Mouse (Mus musculus): ENCODE results near the gene Adad2.

Gene Adad2

DNA sequence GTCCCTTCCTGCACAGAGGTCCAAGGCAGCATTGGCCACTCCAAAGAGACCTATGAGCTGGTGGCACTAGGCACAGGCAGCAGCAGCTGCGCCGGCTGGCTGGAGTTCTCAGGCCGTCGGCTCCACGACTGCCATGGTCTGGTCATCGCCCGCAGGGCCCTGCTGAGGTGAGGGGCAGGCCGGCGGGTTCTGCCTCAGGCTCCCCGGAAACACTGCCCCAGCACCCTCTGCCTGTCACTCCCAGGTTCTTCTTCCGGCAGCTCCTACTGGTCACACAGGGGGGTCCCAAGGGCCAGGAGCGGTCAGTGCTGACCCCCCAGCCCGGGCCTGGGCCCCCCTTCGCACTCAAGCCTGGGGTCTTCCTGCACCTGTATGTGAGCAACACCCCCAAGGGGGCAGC lies 2.5 kb downstream of the Adad2 start:
- ATAC-seq (ENCODE audit: insufficient number of reproducible peaks, low FRiP score, low TSS enrichment) = no peak

DNA sequence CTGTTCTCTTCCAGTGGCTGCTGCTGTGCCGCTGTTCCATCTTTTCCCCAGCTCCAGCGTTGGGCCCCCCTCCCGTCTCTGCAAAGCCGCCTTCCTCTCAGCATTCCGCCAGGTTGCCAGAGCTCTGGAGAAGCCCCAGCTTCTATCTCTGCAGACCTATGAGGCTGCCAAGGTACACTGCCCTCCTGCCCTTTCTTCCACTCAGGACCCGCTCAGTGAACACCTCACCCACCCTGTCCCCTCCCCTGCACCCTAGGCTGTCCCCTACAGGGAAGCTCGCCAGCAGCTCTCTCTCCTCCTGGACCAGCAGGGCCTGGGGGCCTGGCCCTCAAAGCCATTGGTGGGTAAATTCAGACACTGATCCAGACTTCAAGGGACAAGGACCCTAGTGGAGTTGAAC lies 3.8 kb downstream of the Adad2 start:
- ATAC-seq (ENCODE audit: insufficient number of reproducible peaks, low FRiP score, low TSS enrichment) = no peak

DNA sequence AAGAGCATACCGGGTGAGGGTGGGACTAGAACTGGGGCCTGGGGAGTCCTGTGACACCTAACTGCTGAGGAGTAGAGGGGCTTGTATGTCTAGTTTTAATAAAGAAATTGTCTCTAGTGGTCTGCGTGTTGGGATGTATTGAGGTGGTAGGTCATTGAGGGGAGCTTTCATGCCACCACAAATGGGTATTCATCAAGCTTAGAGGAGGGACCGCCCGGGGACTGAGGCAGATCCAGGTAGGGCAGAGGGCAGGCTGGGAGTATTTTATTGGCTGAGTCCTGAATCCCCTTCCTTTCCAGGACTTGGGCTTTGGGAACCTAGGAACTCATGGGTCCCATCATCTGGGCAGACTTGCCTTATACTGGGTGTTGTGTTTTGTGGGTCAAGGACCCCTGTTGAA lies 4.3 kb downstream of the Adad2 start:
- ATAC-seq (ENCODE audit: insufficient number of reproducible peaks, low FRiP score, low TSS enrichment) = no peak

DNA sequence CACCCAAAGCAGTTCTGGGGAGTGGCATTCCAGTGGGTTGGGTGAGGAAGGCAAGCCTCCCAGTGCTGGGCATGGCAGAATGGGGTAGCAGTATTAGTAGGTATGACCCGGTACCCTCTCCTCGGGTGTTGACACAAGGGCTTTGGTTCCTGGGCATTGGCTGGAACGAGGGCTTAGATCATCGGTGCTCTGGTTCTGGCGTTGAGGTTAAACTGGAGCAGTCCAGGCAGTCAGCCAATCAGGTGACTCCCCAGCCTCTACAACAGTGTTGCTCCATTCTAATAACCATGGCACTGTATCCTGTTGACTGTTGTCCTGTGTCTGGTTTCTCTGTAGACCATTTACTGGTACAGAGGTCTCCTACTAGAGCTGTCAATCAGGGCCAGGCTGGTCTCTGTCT lies 5.0 kb downstream of the Adad2 start:
- ATAC-seq (ENCODE audit: insufficient number of reproducible peaks, low FRiP score, low TSS enrichment) = no peak

DNA sequence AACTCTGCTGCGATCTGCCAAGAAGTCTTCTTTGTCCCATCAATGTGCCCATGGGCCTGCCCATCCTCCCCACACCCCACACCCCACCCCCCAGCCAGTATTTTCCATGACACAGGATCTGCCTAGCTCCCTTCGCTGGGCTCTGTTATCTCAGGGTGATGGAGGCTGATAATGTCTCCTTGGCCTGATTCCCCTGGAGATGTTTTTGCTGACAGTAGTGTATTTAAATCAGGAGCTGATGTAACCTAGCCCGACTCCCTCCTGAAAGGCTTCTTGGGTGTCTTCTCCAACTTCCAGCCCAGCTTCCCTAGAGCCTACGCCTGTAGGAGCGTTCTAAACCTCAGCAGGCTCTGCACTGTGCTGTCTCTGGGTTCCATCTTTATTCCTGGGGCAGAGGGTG lies 6.3 kb downstream of the Adad2 start:
- ATAC-seq (ENCODE audit: insufficient number of reproducible peaks, low FRiP score, low TSS enrichment) = no peak

DNA sequence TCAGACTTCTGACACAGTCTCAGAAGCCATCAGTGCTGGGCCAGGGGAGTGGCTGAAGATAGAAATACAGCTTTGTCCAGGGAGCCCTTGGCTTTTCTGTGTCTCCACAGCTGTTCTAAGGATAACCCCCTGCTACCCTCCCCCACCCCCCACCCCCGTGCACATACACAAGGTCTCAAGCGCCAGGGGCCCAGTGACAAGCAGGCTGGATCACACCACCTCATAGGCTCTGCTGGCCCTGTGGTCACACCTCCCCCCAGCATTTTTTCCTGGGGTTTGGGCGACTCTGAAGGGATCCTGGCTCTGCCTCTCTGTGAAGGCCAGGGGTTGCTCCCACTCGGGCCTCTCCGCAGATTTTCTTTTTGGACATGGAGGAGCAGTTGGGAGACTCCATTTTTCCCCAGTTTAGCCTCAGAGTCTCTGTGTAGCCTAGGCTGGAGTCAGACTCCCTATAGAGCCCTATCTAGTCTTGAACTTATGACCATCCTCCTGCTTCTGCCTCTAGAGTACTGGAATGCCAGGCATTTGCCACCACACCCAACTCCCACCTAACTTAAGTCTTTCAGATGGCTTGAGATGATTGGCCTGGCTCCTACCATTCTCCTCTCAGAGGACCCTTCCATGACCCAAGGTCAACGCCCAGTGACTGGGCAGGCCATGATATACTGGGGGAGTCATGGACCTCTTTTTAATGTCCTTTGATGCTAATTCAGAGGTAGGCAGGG lies 7.7 kb downstream of the Adad2 start:
- no peak for ATAC-seq (ENCODE audit: insufficient number of reproducible peaks, low FRiP score, low TSS enrichment)

DNA sequence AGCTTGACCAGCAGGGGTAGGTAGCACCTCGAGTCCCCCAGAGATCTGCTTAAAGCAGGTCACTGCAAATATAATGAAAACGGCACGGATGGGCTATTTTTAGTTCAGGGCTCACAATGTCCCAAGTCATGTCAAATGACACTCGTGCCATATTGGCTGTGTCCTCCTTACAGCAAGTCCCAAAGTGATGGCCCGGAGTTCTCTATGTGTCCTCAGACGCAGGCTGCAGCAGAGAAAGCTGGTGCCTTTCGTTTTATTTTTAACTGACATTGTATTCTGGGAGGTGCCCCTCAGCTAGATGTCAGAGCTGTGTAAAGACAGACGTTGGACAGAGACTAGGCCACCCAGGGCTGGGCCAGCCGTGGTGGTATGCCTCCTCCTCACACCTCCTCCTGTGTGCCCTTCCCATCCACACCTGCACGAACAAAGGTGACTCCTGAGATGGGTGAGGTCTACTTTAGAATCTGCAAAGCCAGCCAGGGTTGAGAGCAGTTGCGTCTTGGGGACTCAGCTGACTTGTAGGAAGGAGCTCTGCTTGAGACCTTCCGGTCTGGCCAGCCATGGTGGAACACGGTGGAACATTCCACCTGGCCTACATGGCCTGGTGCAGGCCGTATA lies 8.4 kb downstream of the Adad2 start:
- no peak for ATAC-seq (ENCODE audit: insufficient number of reproducible peaks, low FRiP score, low TSS enrichment)

DNA sequence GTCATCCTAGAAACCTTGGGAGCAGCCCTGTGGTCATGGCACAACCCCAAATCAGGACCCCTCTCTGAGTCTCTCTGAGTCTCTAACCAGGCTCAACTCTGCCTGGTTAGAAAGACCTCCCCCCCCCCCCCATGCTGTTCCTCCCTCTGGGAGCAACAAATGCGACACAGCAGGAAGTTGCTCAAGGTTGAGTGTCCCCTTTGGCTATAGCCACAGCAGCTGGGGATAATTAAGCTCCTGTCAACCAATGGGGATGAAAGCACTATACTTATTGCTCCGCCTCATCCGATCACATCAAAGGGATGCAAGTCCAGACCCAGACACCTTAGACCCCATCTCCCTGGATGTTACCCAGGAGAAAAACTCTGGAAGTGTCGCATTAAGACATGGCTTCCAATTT lies 10.0 kb downstream of the Adad2 start:
- no peak for ATAC-seq (ENCODE audit: insufficient number of reproducible peaks, low FRiP score, low TSS enrichment)

DNA sequence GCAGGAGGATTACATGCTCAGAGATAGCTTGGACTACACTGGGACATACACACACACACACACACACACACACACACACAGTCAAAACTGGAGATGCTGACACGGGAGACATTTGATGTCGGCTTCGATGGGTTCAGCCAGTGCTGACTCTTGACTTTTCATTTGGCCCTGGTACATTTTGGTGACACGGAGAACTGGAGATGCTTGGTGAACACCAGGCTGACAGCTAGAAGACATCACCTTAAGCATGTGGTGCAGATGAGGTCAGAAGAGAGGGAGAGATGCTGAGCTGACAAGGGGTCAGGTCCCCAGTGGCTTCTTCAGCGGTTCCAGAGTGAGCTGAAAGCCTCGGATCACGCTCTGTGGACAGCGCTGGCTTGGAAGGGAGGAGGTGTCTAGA lies 10.5 kb downstream of the Adad2 start:
- ATAC-seq (ENCODE audit: insufficient number of reproducible peaks, low FRiP score, low TSS enrichment) = no peak

DNA sequence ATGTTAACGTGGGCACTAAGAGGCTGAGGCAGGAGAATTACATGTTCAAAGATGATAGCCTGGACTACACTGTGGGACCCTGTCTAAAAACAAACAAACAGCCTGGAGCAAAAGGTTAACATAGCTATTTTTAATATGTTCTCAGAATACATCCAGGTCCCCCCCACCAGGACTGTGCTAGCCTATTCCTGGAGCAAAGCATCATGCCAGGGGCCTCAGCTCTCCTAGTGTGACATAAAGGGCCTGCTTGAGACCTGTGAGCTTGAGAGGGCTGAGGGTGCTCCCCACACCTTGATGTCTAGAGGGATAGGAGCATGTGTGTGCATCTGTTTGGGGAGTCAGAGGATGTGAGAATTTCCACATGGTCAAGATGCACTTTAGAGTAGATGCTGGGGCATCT lies 11.2 kb downstream of the Adad2 start:
- no peak for ATAC-seq (ENCODE audit: insufficient number of reproducible peaks, low FRiP score, low TSS enrichment)

DNA sequence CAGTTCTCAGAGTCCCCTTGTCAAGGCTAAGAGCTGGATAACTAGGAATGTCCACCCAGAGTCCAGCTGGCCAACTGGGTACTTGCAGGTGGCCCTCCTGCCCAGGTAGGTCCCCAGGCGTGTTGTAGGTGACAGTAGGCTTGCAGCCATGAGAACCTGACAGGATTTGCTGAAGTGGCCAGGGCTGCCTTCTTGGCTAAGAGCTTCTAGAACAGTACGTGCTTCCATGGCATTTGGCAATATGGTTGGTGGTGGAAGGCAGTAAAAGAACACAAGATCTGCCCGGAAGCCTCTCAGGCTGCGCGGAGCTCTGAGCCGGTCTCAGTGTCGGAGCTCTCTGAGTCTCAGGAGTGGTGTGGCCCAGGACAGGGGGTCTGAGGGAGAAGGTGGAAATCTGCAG lies 12.4 kb downstream of the Adad2 start:
- no peak for ATAC-seq (ENCODE audit: insufficient number of reproducible peaks, low FRiP score, low TSS enrichment)

DNA sequence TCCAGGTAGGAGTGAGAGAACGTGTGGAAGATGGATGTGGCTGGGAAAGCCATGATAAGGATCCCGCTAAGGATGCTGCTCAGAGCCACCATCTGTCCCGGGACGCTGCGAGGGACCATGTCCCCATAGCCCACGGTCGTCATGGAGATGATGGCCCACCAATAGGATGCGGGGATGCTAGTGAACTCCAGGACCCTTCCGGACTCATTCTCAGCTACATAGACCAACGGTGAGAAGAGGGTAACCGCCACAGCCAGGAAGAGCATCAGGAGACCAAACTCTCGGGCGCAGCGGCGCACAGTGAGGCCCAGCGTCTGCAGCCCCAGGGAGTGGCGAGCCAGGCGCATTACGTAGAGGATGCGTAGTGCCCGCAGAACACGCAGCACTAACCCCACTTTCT lies 13.2 kb downstream of the Adad2 start:
- no peak for ATAC-seq (ENCODE audit: insufficient number of reproducible peaks, low FRiP score, low TSS enrichment)

DNA sequence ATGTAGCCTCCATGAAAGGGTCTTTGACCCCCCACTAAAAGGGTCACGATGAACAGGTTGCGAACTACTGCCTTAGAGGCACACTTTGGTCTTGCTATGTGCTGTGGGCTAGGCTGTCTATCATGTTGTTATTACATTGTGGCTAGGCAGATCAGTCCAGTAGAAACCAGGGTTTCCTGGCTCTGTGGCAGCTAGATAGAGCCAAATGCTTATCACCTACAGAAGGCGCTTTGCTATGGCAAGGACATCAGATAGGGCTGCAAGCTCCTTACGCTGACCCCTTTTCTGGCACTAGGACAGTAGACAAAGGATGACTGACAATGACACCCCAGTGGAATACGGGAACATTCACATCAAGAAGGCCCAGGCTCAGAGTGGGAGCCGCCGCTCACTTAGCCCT lies 14.7 kb downstream of the Adad2 start:
- no peak for ATAC-seq (ENCODE audit: insufficient number of reproducible peaks, low FRiP score, low TSS enrichment)

DNA sequence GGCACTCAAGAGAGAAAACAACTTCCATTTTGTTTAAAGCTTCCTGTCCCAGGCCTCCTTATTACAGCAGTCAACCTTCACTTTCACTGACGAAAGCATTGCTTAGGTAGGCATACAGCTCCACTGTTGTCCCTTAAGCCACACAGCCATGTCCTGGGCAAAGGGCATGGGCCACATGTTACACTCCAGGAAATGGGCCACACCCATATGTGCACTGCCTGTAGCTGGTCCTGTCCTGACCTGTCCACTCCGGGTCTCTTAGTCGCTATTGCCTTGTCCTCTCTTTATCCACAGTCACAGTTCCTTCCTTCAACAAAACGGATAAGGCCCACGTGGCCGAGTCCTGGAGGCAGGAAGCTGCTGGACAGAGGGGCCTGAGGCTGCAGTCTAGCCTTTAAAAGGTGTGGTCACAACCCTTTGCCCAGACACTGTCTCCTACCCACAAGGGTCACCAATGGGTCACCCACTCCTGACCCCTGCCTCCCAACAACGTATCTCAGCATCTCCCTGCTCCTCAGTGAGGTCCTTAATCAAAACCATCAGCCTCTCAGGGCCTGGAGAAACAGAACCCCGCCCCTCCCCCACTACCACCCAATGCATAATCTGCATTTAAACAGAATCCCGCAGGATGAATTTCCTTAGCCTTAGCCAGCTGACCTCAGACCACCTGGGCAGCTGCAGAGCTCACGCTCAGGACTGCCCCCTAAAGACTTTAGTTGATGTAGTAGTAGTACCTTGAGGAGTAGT lies 15.2 kb downstream of the Adad2 start:
- no peak for ATAC-seq (ENCODE audit: insufficient number of reproducible peaks, low FRiP score, low TSS enrichment)

DNA sequence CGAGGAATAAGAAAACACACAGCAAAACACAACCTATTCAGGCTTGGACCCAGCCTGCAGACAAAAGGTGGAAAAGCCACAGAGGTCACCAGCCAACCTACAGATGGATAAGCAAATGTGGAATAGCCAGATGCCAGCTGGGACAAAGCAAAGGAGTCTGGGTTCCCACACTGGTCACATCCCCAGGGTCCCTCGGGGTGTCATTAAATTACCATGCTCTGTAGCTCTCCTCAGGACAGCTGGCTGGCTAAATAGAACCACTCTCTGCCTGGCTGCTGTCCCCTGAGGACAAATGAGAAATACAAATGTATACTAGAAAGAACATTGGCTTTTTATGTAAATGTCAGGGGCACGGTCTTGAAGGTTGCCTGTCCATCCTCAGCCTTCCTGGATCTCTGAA lies 18.3 kb downstream of the Adad2 start:
- no peak for ATAC-seq (ENCODE audit: insufficient number of reproducible peaks, low FRiP score, low TSS enrichment)

DNA sequence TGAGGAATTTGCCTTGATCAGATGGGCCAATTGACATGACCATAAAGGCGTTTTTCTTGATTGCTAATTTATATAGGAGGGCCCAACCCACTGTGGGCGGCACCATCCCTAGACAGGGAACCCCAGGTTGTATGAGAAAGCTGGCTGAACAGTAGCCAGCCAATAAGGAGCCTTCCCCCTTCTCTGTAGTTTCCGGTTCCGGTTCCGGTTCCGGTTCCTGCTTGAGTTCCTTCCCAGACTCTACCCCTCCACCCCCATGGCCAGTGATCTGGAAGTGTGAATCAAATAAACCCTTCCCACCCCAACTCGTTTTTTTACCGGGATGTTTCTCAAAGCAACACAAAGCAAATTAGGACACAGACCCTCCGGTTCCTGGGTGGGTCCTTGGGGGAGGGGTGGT lies 19.7 kb downstream of the Adad2 start:
- no peak for ATAC-seq (ENCODE audit: insufficient number of reproducible peaks, low FRiP score, low TSS enrichment)

DNA sequence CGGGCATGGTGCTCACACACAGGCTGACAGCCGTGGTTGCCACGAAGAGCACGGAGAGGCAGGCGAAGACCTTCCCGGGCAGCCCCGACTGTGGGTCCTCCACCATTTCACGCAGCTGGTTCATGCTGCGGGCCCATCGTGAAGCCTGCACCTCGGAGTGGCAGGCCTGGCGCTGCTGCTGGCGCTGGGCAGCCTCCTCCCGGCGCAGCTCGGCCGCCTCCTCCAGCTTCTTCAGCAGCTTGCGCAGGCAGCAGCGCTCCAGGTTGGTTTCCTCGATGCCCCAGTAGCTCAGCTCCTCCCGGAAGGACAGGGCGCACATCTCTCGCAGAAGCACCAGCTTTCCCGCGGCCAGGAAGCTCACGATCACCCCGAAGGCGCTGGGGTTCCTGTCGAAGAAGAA lies 20.4 kb downstream of the Adad2 start:
- ATAC-seq (ENCODE audit: insufficient number of reproducible peaks, low FRiP score, low TSS enrichment) = no peak

DNA sequence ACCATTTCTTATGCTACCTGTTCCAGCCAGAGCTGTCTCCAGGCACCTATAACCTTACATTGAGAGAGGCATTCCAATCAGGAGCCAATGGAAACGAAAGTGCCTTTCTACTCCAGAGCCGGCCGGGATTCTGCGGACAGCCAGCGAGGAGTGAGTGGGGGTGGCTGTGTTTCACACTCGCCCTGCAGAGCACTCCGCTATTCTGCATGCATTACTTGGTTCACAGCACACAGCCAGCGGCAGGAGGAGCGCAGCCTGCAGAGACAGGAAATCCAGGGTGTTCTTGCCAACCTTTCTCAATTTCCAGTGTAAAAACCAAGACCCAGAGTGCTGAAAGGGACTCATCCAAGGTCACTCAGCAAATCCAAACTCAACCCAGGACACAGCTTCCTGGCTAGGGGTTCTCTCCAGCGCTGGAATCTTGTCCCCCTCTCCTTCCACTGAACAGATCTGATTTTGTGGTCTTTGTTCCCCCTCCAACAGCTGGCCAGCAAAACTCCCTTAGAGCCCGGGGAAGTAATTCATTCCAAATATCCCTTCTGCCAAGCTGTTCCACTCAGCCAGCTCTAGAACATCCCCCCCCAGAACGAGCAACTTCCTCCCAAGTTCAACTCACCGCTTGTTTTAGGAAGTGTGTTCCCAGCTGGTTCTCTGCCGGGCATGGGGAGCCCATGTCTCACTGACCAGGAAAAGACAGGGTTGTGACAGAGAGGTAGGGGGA lies 22.2 kb downstream of the Adad2 start:
- no peak for ATAC-seq (ENCODE audit: insufficient number of reproducible peaks, low FRiP score, low TSS enrichment)

DNA sequence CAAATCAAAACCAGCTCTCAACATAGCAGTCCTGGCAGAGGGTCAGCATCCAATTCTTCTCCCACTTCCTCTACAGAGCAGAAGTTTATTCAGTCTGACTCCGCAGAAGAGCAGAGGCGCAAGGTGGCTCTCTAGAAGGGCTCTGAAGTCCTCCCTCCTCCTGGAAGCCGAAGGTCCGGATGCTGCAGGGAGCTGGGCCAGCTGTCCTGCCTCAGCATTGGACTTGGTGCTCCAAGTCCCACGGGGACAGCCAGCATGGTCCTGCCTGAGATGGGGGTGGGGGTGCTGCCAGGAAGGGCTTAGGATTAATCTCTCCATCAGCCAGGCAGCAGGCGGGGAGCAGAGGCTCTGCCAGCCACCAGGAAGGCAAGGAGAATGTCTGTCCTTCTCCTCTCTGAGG lies 22.8 kb downstream of the Adad2 start, which contains the start of gene Kcng4:
Gene Kcng4 (minus strand): TSS at position 303 of the 400 bp plus-strand sequence.
- no peak for ATAC-seq (ENCODE audit: insufficient number of reproducible peaks, low FRiP score, low TSS enrichment)

DNA sequence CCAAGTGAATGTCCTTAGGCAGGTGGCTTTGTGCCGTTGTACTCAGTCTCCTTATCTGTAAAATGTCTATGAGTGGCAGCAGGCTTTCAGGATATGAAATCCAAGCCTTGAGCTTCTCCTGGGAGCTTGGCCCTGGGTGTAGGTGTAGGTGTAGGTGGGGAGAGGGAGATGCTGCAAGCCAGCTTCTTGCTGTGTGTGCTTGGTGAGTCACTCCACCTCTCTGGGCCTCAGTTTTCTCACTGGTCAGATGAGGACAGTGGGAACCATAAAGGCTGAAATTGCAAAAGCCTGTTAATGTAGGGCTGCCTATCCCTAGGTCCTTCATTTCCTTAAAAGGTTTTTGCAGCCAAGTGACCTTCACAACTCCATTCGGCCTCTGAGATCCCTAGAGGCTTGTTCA lies 23.4 kb downstream of the Adad2 start:
- no peak for ATAC-seq (ENCODE audit: insufficient number of reproducible peaks, low FRiP score, low TSS enrichment)

DNA sequence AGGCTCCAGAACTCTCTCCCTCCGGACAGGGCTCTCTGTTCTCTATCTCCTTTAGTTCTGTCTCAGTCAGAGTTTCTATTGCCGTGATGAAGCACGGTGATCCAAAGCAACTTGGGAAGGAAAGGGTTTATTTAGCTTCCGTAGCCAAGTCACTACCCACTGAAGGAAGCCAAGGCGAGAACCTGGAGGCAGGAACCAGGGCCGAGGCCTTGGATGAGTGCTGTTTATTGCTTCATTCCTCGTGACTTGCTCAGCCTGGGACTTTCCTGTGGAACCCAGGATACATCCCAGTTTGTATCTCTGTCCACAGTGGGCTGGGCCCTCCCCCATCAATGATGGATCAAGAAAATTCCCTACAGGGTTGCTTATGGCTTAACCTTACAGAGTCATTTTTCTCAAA lies 24.2 kb downstream of the Adad2 start:
- no peak for ATAC-seq (ENCODE audit: insufficient number of reproducible peaks, low FRiP score, low TSS enrichment)

Measured in cerebellum, adult (tissue).